In the genomic region with DNA sequence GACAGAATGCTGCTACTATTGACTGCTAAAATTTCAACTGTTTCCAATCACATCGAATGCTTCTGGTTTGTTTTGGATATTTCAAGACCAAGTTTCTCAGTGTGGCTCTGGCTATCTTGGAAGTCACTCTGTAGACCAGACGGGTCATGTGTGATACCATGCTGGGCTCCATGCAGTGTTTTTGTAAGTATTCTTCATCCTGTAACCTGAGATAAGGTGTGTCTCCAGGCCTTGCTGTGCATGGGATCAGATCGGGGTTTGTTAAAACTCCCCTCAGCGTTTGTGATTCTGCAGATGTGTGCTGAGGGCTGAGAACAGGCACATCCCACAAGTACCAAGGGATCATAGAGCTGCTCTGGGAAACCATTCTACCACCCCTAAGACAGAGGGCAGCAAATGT, we compare ENCODE assay signal across 25 mouse cellular contexts. TPM values are rescaled to one million over a fixed set of nuclear protein-coding genes. Genes with fewer than 3 reads are reported as not detected.
"Had no signal": no experiment of that assay in that cellular context is flagged by ENCODE, and none has a peak within 500 bp of the region (broad histone marks: within the 10 kb centered on the region; RNA-seq: fewer than 3 reads in every experiment).

No protein-coding gene starts in this region.

- DNase-seq: gastrocnemius, postnatal 10 days; gastrocnemius, postnatal 25 days; heart, adult 18-20 months; heart, postnatal 10 days; kidney, adult 11 months; kidney, adult 2 months; kidney, adult 9 months; kidney, postnatal 14 days; kidney, postnatal 36 days; layer of hippocampus, adult 9-11 months; layer of hippocampus, postnatal 36 days; left cerebral cortex, postnatal 4 days; liver, embryonic 13.5 days; lung, adult 18-20 months had no signal

- H3K9ac ChIP-seq: heart, embryonic 12.5 days; kidney, embryonic 15.5 days; limb, embryonic 13.5 days; limb, embryonic 15.5 days; liver, embryonic 13.5 days; liver, embryonic 15.5 days had no signal

- H3K4me2 ChIP-seq: heart, embryonic 12.5 days; kidney, embryonic 15.5 days; limb, embryonic 13.5 days; limb, embryonic 15.5 days; liver, embryonic 11.5 days; liver, embryonic 13.5 days; liver, embryonic 15.5 days had no signal

- H3K27ac ChIP-seq: heart, embryonic 10.5 days; kidney, embryonic 15.5 days; kidney, postnatal 0 days; limb, embryonic 13.5 days; limb, embryonic 15.5 days; liver, embryonic 13.5 days; liver, embryonic 15.5 days had no signal

- ATAC-seq: hindbrain, postnatal 0 days; intestine, embryonic 16.5 days had no signal

- H3K27me3 ChIP-seq: heart, embryonic 12.5 days; kidney, embryonic 15.5 days; limb, embryonic 13.5 days; limb, embryonic 15.5 days; liver, embryonic 13.5 days; liver, embryonic 15.5 days had no signal

- H3K9me3 ChIP-seq: heart, embryonic 10.5 days; heart, embryonic 12.5 days; kidney, embryonic 15.5 days; limb, embryonic 13.5 days; limb, embryonic 15.5 days; liver, embryonic 13.5 days; liver, embryonic 15.5 days had no signal

- H3K4me3 ChIP-seq: heart, embryonic 10.5 days; heart, embryonic 12.5 days; kidney, embryonic 15.5 days; limb, embryonic 13.5 days; limb, embryonic 15.5 days; liver, embryonic 13.5 days; liver, embryonic 15.5 days had no signal

- H3K36me3 ChIP-seq: heart, embryonic 10.5 days; heart, embryonic 12.5 days; kidney, embryonic 15.5 days; limb, embryonic 13.5 days; limb, embryonic 15.5 days; liver, embryonic 13.5 days; liver, embryonic 15.5 days had no signal

RNA-seq across cellular contexts. Expression of gene Cdkl2, which starts 41.6 kb away (rescaled TPM):
- total RNA-seq: hematopoietic stem cell, adult 5-6 weeks had no signal
